Mouse (Mus musculus) right cerebral cortex, postnatal 36 days (tissue): Measurements from ENCODE around the gene B020031M17Rik.
"Not testable (repeated sequence)": the region's sequence is repeated elsewhere in the genome, so short reads cannot be mapped to it uniquely, and the experiment has no call there.

Experiments
- DNase-seq, 2 experiments: peaks; one replicate each; pipeline ENCODE4 v3.0.0; 2022; ENCODE audit warnings: low spot score in 2 of 2, mixed read lengths in 1 of 2

The B020031M17Rik gene

GRCm38 (mm10) chr13:119950706-119951105 is at the start of gene B020031M17Rik:
B020031M17Rik (minus strand) TSS chr13:119950806.
- DNase-seq: not testable (repeated sequence)

- not testable (repeated sequence) for DNase-seq
Measured at GRCm38 (mm10) chr13:119999215-119999614, 48.6 kb upstream of the B020031M17Rik start.

- DNase-seq: not testable (repeated sequence)
Measured at GRCm38 (mm10) chr13:119998442-119999086, 48.0 kb upstream of the B020031M17Rik start.

GRCm38 (mm10) chr13:119991917-119992496 is 41.4 kb upstream of the B020031M17Rik start:
- not testable (repeated sequence) for DNase-seq

GRCm38 (mm10) chr13:119991264-119991663 is 40.7 kb upstream of the B020031M17Rik start:
- not testable (repeated sequence) for DNase-seq

GRCm38 (mm10) chr13:119969163-119969562 is 18.6 kb upstream of the B020031M17Rik start:
- DNase-seq: not testable (repeated sequence)

- not testable (repeated sequence) for DNase-seq
Measured at GRCm38 (mm10) chr13:119968193-119968592, 17.6 kb upstream of the B020031M17Rik start.

- DNase-seq: not testable (repeated sequence)
Measured at GRCm38 (mm10) chr13:119965968-119966367, 15.4 kb upstream of the B020031M17Rik start.

GRCm38 (mm10) chr13:119965302-119965952 is 14.8 kb upstream of the B020031M17Rik start:
- DNase-seq: not testable (repeated sequence)

- not testable (repeated sequence) for DNase-seq
Measured at GRCm38 (mm10) chr13:119962856-119963255, 12.2 kb upstream of the B020031M17Rik start.

GRCm38 (mm10) chr13:119955567-119955966 is 5.0 kb upstream of the B020031M17Rik start:
- not testable (repeated sequence) for DNase-seq

GRCm38 (mm10) chr13:119955089-119955488 is 4.5 kb upstream of the B020031M17Rik start:
- not testable (repeated sequence) for DNase-seq

- not testable (repeated sequence) for DNase-seq
Measured at GRCm38 (mm10) chr13:119929172-119929571, 21.4 kb downstream of the B020031M17Rik start, which contains the start of gene Gm21761. Gm21761 (minus strand) TSS chr13:119929272.

- not testable (repeated sequence) for DNase-seq
Measured at GRCm38 (mm10) chr13:119924597-119925340, 25.8 kb downstream of the B020031M17Rik start.

- DNase-seq: not testable (repeated sequence)
Measured at GRCm38 (mm10) chr13:119916966-119917722, 33.5 kb downstream of the B020031M17Rik start.

GRCm38 (mm10) chr13:119916449-119916848 is 34.2 kb downstream of the B020031M17Rik start:
- not testable (repeated sequence) for DNase-seq
